Mouse (Mus musculus) testis, adult 2 months (tissue): Measurements from ENCODE around the gene Ppargc1a. TPM values are rescaled to one million over a fixed set of nuclear protein-coding genes. Genes with fewer than 3 reads are reported as not detected.

Experiments
- H3K27ac ChIP-seq: fragments of 200-500 bp; 2 replicates; pipeline ENCODE4 v1.5.1; 2012; ENCODE audit warnings: low read depth, low read length; ENCODE audit not compliant: control insufficient read depth, insufficient read depth
- H3K27me3 ChIP-seq: fragments of 200-500 bp; 2 replicates; pipeline ENCODE4 v1.6.1; 2012; ENCODE audit warnings: mild to moderate bottlenecking, low read length, moderate library complexity; ENCODE audit not compliant: control insufficient read depth, insufficient read depth
- H3K36me3 ChIP-seq: fragments of 200-500 bp; 2 replicates; pipeline ENCODE4 v1.6.1; 2012; ENCODE audit warnings: mild to moderate bottlenecking, low read length; ENCODE audit not compliant: control insufficient read depth, insufficient read depth
- H3K4me1 ChIP-seq: fragments of 200-500 bp; 2 replicates; pipeline ENCODE4 v1.6.1; 2012; ENCODE audit warnings: low read length; ENCODE audit not compliant: control insufficient read depth, insufficient read depth
- H3K4me3 ChIP-seq: fragments of 200-500 bp; 2 replicates; pipeline ENCODE4 v1.5.1; 2012; ENCODE audit warnings: low read depth, mild to moderate bottlenecking, low read length, moderate library complexity, mixed read lengths; ENCODE audit not compliant: control insufficient read depth
- CTCF ChIP-seq: fragments of 200-500 bp; IDR thresholded peaks from 2 replicates; pipeline ENCODE4 v1.5.1; 2012; ENCODE audit warnings: low read depth, mild to moderate bottlenecking, inconsistent platforms, low read length, moderate library complexity; ENCODE audit not compliant: control insufficient read depth, insufficient read depth, insufficient replicate concordance
- POLR2A ChIP-seq: fragments of 200-500 bp; IDR thresholded peaks from 2 replicates; pipeline ENCODE4 v1.6.1; 2012; ENCODE audit warnings: low read depth, mild to moderate bottlenecking, inconsistent platforms, low read length, moderate library complexity; ENCODE audit not compliant: control insufficient read depth
- polyA plus RNA-seq: library from polyadenylated mRNA; depleted of rRNA; stranded (reverse); fragments of >200 nt; gene quantifications from 2 replicates; pipeline ENCODE4 v1.2.3, GENCODE M21; 2012

Gene Ppargc1a
- polyA plus RNA-seq, 1 experiment, result 0.89 TPM

DNA sequence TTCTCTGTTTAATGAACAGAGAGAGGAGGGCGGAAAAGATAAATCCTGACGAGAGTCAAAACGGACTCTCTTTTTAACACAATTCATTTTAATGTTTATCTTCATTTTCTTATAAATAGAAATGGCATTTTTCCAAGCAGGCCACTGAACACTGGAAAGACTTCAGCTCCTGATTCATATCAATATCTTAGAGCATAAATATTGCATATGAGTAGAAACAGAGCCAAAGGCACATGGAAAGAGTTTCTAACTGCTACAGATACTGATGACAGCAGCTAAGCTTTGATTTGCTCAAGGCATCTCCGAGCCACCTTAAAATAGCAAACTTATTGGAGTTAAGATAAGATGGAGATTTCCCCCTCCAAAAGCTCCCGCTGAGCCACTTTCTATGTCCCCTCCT is 14.3 kb downstream of the Ppargc1a start:
- Histone ChIP-seq H3K4me3 (no peak overlapping the region; the same call in 1 of the 2 replicates), H3K27ac (no peak overlapping the region)
- TF ChIP-seq POLR2A (no peak), CTCF (no peak)

GRCm38 (mm10) chr5:51552483-51553091 is 14.9 kb downstream of the Ppargc1a start:
- H3K27me3 ChIP-seq, result no peaks in the 10 kb centered on the region
- peak overlapping the region; percentile 30 for H3K4me3 ChIP-seq
- H3K27ac ChIP-seq, result peak overlapping the region; percentile 3; the same call in 1 of the 2 replicates
- H3K4me1 ChIP-seq, result peaks cover 2% of the 10 kb centered on the region
- TF ChIP-seq POLR2A (no peak), CTCF (no peak)
- no peaks in the 10 kb centered on the region for H3K36me3 ChIP-seq

More for the DNA sequence above, 14.3 kb downstream of the Ppargc1a start:
- Histone ChIP-seq H3K4me1 (peaks cover 2% of the 10 kb centered on the region), H3K36me3 (no peaks in the 10 kb centered on the region), H3K27me3 (no peaks in the 10 kb centered on the region)

DNA sequence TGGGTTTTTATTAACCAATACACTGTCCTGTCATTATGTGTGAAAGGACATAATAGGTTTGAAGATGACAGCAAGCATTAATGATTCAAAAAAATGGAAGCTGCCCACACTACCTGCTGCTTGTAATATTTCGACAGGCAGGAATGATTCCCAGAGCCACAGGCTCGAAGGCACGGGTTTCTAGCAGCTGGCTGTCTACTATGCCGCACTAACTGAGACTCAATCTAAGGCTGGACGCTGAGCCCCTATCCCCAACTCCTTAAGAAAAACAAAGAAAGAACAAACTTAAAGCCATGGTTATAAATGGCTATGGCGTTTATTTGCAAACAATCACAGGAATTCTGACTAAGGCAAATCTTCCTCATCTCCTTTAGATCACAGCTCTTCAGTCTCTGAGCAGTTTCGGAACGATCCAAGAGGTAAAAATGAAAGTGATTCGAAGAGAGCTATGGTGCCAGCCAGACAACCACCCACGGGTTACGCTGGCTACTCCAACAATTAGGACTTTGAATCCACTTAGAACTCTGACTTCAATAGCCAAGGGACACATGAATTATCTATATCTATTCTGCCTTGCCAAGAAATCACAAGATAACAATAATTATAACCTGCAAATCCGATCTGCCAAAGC is 15.6 kb downstream of the Ppargc1a start:
- Histone ChIP-seq H3K36me3 (no peaks in the 10 kb centered on the region), H3K4me3 (peak overlapping the region; percentile 30), H3K27ac (no peak overlapping the region), H3K27me3 (no peaks in the 10 kb centered on the region), H3K4me1 (peaks cover 2% of the 10 kb centered on the region)
- TF ChIP-seq POLR2A (no peak), CTCF (no peak)

DNA sequence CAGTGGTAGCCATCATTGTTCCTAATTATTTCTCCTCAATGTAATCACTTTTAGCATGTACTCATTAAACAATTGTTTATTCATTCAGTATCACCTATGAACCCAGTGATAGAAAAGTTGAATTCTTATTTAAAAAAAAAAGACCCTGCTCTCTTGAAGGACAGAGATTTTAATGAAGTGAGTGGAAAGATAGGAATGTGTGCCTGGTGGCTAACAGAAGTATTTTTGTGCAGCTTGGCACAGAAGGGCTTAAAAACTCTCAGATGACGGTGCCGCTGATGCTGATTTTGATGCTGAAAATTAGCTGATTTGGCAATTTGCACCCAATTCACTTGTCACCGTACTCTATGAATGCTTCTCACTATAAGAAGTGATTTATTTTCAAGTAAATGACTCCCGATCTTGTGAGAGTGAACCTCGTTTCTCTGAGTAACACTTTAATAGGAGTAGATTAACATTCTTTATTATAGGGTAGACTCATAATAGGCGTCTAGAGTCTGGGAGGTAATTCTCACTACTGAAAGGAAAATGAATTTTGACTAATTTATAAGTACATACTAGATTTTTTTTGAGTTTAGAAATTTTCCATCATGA is 20.0 kb downstream of the Ppargc1a start:
- Histone ChIP-seq H3K27me3 (no peaks in the 10 kb centered on the region), H3K4me1 (no peaks in the 10 kb centered on the region), H3K27ac (no peak overlapping the region), H3K4me3 (no peak overlapping the region), H3K36me3 (no peaks in the 10 kb centered on the region)
- TF ChIP-seq CTCF, result no peak
- no peak for TF ChIP-seq POLR2A

DNA sequence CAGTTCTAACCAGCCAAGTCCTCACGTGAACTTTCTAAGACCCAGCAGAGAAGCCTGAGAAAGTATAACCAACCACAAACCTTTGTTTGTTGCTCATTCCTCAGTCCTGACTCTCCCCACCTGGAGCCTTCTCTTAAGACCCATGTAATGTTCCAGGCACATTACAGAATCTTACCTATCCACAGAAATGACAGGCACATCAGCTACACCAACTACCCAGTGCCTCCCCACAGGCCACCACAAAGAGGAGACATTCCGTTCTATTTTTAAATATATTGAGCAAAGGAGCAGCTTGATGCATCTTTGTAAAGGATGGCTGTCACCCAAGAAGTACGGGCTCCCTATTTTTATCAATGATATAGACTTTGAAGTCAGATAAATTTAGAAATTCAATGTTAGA is 20.7 kb downstream of the Ppargc1a start:
- no peak for TF ChIP-seq POLR2A
- TF ChIP-seq CTCF, result no peak
- Histone ChIP-seq H3K4me1 (no peaks in the 10 kb centered on the region), H3K27ac (no peak overlapping the region), H3K4me3 (no peak overlapping the region), H3K36me3 (no peaks in the 10 kb centered on the region), H3K27me3 (no peaks in the 10 kb centered on the region)

DNA sequence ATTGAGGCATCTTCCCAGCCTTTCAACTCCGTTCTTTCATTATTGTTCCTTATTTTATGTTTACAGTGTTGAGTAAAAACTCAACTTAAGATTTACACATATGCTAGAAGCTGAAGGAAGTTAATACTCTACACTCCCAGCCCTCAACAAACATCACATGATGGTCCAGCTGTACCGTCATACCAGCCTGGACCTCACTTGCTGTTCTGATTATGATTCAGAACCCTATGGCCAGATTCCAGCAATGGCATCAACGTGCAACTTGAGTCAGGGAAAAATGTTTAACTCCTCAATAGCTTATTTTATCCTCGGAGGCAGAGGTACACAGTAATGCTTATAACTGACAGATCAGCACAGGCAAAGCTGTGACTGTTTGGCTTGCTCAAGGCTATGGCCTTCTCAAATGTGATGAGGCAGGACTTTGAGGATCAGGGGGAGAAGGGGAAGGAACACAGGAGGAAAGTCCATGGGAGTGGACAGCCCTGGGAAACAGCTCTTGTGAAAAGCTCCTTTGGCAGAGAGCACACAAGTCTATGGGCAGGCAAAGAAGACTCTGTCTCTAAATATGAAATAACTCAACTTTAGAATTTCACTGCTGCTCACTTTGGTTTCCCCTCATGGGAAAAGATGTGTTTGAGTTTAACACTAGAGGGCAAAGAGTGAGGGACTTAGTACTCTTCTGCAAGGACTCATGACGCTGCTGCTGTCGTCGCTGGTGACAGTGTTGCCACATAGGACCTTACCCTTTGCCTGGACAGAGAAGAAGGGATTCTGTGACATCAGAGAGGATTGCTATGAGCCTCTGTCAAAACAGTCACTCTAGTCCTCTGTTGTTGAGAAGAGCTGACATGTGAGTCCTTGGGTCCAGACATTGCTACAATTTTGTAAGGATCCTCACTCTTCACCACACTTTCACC is 22.1 kb downstream of the Ppargc1a start:
- H3K27ac ChIP-seq, result no peak overlapping the region
- H3K4me1 ChIP-seq, result no peaks in the 10 kb centered on the region
- no peak overlapping the region for H3K4me3 ChIP-seq
- no peaks in the 10 kb centered on the region for H3K36me3 ChIP-seq
- TF ChIP-seq POLR2A, result no peak
- TF ChIP-seq CTCF, result no peak
- H3K27me3 ChIP-seq, result no peaks in the 10 kb centered on the region
